Mouse (Mus musculus) myocyte (in vitro differentiated cells): ENCODE measurements around the gene Lsg1. TPM values are rescaled to one million over a fixed set of nuclear protein-coding genes. Genes with fewer than 3 reads are reported as not detected.

ENCODE experiments used
- H3K27me3 ChIP-seq: one replicate; pipeline ENCODE4 v1.6.1; 2011; ENCODE audit not compliant: control insufficient read depth, insufficient read depth, insufficient read length
- H3K36me3 ChIP-seq: one replicate; pipeline ENCODE4 v1.6.1; 2011; ENCODE audit not compliant: control insufficient read depth, insufficient read depth
- H3K4me2 ChIP-seq: one replicate; pipeline ENCODE4 v1.6.1; 2011; ENCODE audit warnings: low read depth, control low read depth
- H3K4me3 ChIP-seq: one replicate; pipeline ENCODE4 v1.5.1; 2011; ENCODE audit warnings: mild to moderate bottlenecking, control low read depth, moderate library complexity
- H3K79me2 ChIP-seq: one replicate; pipeline ENCODE4 v1.6.1; 2011; ENCODE audit not compliant: control insufficient read depth, insufficient read depth
- H3ac ChIP-seq: one replicate; pipeline ENCODE4 v1.6.1; 2011; ENCODE audit not compliant: control insufficient read depth, insufficient read length
- CEBPB ChIP-seq: IDR thresholded peaks from 2 replicates; pipeline ENCODE4 v1.6.1; 2011; ENCODE audit warnings: mild to moderate bottlenecking, moderate library complexity; ENCODE audit not compliant: poor library complexity, insufficient read depth, severe bottlenecking
- E2F4 ChIP-seq: IDR thresholded peaks from one replicate; pipeline ENCODE4 v1.6.1; 2011; ENCODE audit warnings: mild to moderate bottlenecking, control low read depth, moderate library complexity; ENCODE audit not compliant: insufficient read depth
- MAX ChIP-seq: IDR thresholded peaks from one replicate; pipeline ENCODE4 v1.6.1; 2011; ENCODE audit warnings: low read depth, mild to moderate bottlenecking, control low read depth
- MYOD1 ChIP-seq, 3 experiments: IDR thresholded peaks; one replicate each; pipeline ENCODE4 v1.6.1; 2011; ENCODE audit warnings: control low read depth in 2 of 3, low read depth in 2 of 3, mild to moderate bottlenecking in 2 of 3, moderate library complexity in 1 of 3; ENCODE audit not compliant: insufficient read length in 2 of 3, control insufficient read depth in 1 of 3
- MYOG ChIP-seq, 3 experiments: IDR thresholded peaks; one replicate each; pipeline ENCODE4 v1.6.1; 2011; ENCODE audit warnings: control low read depth in 2 of 3, low read depth in 2 of 3, mild to moderate bottlenecking in 2 of 3; ENCODE audit not compliant: insufficient read length in 2 of 3, control insufficient read depth in 1 of 3, insufficient read depth in 1 of 3
- POLR2A ChIP-seq: IDR thresholded peaks from one replicate; pipeline ENCODE4 v1.6.1; 2011; ENCODE audit warnings: low read depth, mild to moderate bottlenecking, control low read depth, moderate library complexity; ENCODE audit not compliant: insufficient read length
- POLR2AphosphoS2 ChIP-seq: IDR thresholded peaks from one replicate; pipeline ENCODE4 v1.6.1; 2011; ENCODE audit warnings: low read depth, control low read depth; ENCODE audit not compliant: insufficient read length
- REST ChIP-seq: IDR thresholded peaks from one replicate; pipeline ENCODE4 v1.6.1; 2011; ENCODE audit warnings: mild to moderate bottlenecking, control low read depth, moderate library complexity; ENCODE audit not compliant: insufficient read depth, insufficient read length
- SRF ChIP-seq: IDR thresholded peaks from one replicate; pipeline ENCODE4 v1.6.1; 2011; ENCODE audit warnings: low read depth; ENCODE audit not compliant: control insufficient read depth, insufficient read length
- TCF12 ChIP-seq: IDR thresholded peaks from one replicate; pipeline ENCODE4 v1.6.1; 2011; ENCODE audit warnings: mild to moderate bottlenecking, control low read depth; ENCODE audit not compliant: poor library complexity, insufficient read depth, severe bottlenecking
- TCF3 ChIP-seq: IDR thresholded peaks from one replicate; pipeline ENCODE4 v1.6.1; 2011; ENCODE audit warnings: low read depth, control low read depth; ENCODE audit not compliant: insufficient read length
- USF1 ChIP-seq: IDR thresholded peaks from one replicate; pipeline ENCODE4 v1.6.1; 2011; ENCODE audit warnings: low read depth, mild to moderate bottlenecking, control low read depth, moderate library complexity
- polyA plus RNA-seq: library from polyadenylated mRNA; unstranded; fragments of >200 nt; fragmentation: generic; extraction: Trizol; gene quantifications from one replicate; pipeline ENCODE4 v1.2.1, GENCODE M21; 2012; ENCODE audit warnings: missing spikeins

The Lsg1 gene
- polyA plus RNA-seq, 1 experiment, result 26.2 TPM

DNA sequence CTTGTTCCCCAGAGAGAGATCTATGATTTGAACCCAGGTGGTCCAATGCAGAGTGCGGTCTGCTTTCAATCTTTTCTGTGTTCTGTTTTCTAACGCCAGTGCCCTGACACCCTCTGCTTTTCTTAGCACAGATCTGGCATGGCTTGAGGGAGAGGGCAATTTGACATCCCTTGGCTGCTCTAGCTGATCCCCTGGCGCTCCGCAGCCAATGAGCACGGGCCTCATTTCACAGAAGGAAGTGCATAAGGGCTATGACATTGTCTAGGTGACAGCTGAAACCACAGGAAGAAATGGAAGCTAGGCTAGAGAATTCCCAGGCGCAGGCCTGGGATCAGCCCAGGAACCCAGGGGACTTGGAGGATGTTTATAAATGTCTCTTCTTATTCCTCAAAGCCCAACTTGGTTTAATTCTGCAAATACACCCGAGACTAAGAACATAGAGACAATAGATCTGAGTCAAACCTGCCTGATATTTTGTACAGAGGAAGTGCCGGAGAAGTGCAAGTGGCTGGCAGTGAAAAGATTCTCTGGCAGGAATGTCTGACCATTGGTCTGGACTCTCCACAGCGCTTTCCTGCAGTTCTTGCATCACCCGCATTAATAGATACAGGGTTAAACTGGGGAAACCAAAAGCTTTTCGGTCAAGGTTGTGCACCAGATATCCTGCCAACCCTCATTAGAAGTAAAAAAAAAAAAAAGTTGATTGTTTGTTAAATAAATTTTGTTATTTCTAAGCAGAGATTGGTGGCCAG, 40.4 kb upstream of the Lsg1 start:
- H3ac ChIP-seq, result no peak overlapping the region
- H3K36me3 ChIP-seq, result no peaks in the 10 kb centered on the region
- no peak overlapping the region for H3K4me2 ChIP-seq
- H3K27me3 ChIP-seq, result peaks cover 38% of the 10 kb centered on the region
- TF ChIP-seq MYOG (IDR thresholded peaks at IDR 0.05; ENCODE audit: control insufficient read depth in 1 of 3, insufficient read depth in 1 of 3, insufficient read length in 2 of 3, low read depth in 2 of 3) (no peak), POLR2AphosphoS2 (no peak), TCF3 (no peak), REST (no peak), CEBPB (no peak)
- no peaks in the 10 kb centered on the region for H3K79me2 ChIP-seq
- H3K4me3 ChIP-seq, result no peak overlapping the region

DNA sequence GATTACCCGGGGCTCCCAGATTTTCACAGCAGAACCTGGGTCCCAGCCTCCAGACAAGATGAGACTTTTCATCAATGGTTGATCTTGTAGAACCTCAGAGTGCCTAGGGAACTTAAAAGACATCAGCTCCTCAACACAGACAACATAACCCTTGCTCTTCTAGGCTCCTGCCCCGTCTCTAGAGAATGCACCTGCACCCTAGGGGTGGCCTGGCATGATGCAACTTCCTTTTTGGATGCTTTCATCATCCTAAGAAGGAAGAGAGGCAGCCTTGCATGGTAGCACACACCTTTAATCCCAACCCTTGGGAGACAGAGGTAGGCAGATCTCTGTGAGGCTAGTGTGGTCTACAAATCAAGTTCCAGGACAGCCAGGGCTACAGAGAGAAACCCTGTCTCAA, 37.2 kb upstream of the Lsg1 start:
- H3ac ChIP-seq, result no peak overlapping the region
- H3K4me3 ChIP-seq, result no peak overlapping the region
- peaks cover 59% of the 10 kb centered on the region for H3K27me3 ChIP-seq
- H3K4me2 ChIP-seq, result no peak overlapping the region
- H3K79me2 ChIP-seq, result no peaks in the 10 kb centered on the region
- TF ChIP-seq TCF12 (no peak), MAX (no peak), MYOD1 (IDR thresholded peaks at IDR 0.05; ENCODE audit: control insufficient read depth in 1 of 3, insufficient read length in 2 of 3, low read depth in 2 of 3) (no peak), POLR2A (no peak), SRF (no peak), TCF3 (no peak), E2F4 (no peak), USF1 (no peak), REST (no peak), MYOG (IDR thresholded peaks at IDR 0.05; ENCODE audit: control insufficient read depth in 1 of 3, insufficient read depth in 1 of 3, insufficient read length in 2 of 3, low read depth in 2 of 3) (no peak), CEBPB (no peak), POLR2AphosphoS2 (no peak)
- no peaks in the 10 kb centered on the region for H3K36me3 ChIP-seq

DNA sequence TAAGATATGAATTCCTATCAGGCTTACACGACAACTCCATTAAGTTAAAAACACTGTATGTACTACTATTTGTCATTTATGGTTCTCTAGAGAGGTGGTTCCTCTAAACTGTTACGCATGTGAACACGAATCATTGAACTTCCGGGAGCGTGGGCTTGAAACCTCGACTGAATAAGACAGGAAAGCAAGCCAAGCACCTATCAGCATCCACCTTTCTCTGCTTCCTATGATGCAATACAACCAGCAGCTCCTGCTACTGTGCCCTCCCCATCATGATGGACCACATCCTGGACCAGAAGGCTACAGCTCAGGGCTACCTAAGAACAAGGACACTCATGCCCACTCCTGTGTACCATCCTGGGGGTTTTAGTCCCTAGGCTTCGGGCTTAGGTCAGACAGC, 36.3 kb upstream of the Lsg1 start:
- H3K79me2 ChIP-seq, result no peaks in the 10 kb centered on the region
- no peak overlapping the region for H3ac ChIP-seq
- TF ChIP-seq POLR2A (no peak), POLR2AphosphoS2 (no peak), SRF (no peak), MYOG (IDR thresholded peaks at IDR 0.05; ENCODE audit: control insufficient read depth in 1 of 3, insufficient read depth in 1 of 3, insufficient read length in 2 of 3, low read depth in 2 of 3) (no peak), USF1 (no peak), MYOD1 (IDR thresholded peaks at IDR 0.05; ENCODE audit: control insufficient read depth in 1 of 3, insufficient read length in 2 of 3, low read depth in 2 of 3) (no peak), TCF12 (no peak)
- no peak overlapping the region for H3K4me2 ChIP-seq
- no peaks in the 10 kb centered on the region for H3K36me3 ChIP-seq
- H3K4me3 ChIP-seq, result no peak overlapping the region
- peaks cover 63% of the 10 kb centered on the region for H3K27me3 ChIP-seq

DNA sequence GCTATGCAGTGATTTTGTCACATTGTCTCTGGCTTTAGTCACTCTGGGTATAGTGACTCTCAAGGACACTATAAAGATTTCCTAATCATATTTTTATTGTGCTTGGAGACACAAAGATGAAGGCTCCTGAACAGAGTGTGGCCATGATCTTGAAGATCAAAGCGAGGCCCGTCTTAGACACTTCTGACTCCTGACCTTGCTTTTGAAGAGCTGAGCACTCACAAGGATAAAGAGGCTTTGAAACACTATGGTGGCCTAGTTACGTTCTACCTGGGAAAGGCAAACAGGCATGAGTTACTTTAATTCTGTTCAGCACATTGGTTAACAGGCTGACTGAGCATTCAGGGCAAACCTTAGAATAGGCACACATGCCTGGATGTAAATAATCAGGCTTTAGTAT, 28.9 kb upstream of the Lsg1 start:
- Histone ChIP-seq H3K4me2 (no peak overlapping the region), H3ac (no peak overlapping the region)

DNA sequence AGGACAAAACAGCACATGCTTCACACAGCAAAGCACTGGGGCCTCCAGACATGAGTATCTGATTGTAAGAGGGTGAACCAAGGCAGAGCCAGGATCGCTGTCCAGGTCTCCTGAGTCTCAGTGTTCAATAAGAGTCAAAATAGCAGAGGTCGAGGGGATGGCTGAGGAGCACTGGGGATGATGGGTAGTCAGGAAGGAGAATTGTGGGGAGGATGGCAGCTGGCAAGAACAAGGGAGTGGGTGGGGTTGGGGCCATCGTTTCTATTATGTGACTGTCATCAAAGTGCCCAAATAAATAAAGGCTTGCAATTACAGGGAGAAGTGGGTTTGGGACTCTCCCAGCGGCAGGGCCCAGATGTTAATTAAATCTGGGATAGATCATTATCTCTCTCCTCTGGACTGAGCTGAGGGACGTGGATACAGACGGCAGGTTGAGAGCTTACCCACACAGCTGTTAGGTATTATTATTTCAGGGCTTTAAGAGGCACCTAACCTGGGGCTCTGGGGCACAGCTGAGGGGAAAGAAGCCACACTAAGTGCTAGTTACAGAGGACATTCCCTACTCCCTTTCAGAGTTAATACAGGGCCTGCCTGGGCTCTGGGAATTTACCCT, 27.4 kb upstream of the Lsg1 start:
- peaks cover 73% of the 10 kb centered on the region for H3K27me3 ChIP-seq

More for the DNA sequence above, 28.9 kb upstream of the Lsg1 start:
- TF ChIP-seq CEBPB, result no peak
- H3K36me3 ChIP-seq, result no peaks in the 10 kb centered on the region
- H3K27me3 ChIP-seq, result peaks cover 78% of the 10 kb centered on the region
- no peak overlapping the region for H3K4me3 ChIP-seq
- H3K79me2 ChIP-seq, result no peaks in the 10 kb centered on the region

More for the DNA sequence above, 27.4 kb upstream of the Lsg1 start:
- Histone ChIP-seq H3K4me2 (no peak overlapping the region), H3ac (no peak overlapping the region), H3K79me2 (no peaks in the 10 kb centered on the region), H3K36me3 (no peaks in the 10 kb centered on the region), H3K4me3 (no peak overlapping the region)
- no peak for TF ChIP-seq POLR2A
- no peak for TF ChIP-seq MYOG (IDR thresholded peaks at IDR 0.05; ENCODE audit: control insufficient read depth in 1 of 3, insufficient read depth in 1 of 3, insufficient read length in 2 of 3, low read depth in 2 of 3)
